Mouse (Mus musculus) heart, postnatal 14 days (tissue): ENCODE results near the gene Fat3. TPM values are rescaled to one million over a fixed set of nuclear protein-coding genes. Genes with fewer than 3 reads are reported as not detected.

Experiments
- DNase-seq, 2 experiments: peaks; one replicate each; pipeline ENCODE4 v3.0.0; 2021 to 2022
- intact Hi-C: fragments of 180-260 bp; cut with DNase I; formaldehyde crosslinking; loops from one replicate; pipeline ENCODE4 v1.15.1; 2025
- total RNA-seq, 2 experiments: library from RNA; stranded (reverse); gene quantifications; 2 replicates each; pipeline ENCODE4 v1.2.3; 2021

Gene Fat3
- total RNA-seq, 2 experiments from 2014 or later: 0.57 to 0.88 TPM

DNA sequence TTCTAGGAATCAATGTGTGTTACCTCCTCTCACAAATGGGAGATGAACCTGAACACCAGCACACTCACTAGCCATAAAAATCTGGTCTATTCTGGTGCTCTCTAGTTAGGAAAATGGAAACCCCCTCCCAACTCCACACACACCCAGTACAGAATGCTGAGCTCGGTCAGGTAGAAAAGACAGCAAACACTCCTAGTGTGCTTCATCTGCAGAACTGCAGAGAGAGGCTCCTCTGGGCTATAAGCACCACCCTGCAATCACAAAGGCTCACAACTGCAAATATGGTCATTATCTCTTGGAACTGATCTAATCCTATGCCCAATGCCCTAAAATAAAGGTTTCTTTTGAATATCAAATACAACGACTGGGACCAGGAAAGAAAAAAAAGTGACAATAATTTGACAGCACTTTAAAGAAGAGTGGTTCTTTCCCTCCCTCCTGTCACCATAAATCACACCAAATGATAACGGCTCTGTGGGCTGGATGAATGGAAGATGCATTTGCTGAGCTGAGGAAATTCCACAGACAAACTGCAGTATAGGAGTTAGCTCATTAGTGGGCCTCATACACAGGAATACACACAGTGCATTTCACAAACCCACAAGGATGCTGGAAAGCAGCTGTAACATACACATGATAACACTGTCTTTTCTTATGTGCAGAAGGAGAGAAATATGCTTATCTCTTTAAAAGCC is 170.6 kb downstream of the Fat3 start:
- no peak for DNase-seq
- intact Hi-C loops: no loop called here

DNA sequence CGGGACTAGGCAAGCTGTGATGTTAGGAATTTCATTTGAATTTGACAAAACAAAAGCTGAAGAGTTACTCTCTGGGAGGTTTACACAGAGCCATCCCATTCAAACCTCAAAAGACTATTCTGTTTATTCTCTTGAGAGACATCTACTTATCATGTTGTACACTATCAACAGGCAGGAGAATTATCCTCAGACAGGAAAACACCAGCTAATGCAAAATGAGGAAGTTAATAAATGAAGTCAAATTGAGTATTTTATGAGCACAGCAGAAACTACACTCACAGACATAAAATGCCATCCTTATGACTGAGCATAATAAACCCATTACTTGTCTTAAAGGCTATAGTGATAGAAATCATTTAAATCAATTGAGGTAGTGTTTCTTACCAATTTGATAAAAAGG is 182.1 kb downstream of the Fat3 start:
- no peak for DNase-seq
- intact Hi-C loops: no loop called here

DNA sequence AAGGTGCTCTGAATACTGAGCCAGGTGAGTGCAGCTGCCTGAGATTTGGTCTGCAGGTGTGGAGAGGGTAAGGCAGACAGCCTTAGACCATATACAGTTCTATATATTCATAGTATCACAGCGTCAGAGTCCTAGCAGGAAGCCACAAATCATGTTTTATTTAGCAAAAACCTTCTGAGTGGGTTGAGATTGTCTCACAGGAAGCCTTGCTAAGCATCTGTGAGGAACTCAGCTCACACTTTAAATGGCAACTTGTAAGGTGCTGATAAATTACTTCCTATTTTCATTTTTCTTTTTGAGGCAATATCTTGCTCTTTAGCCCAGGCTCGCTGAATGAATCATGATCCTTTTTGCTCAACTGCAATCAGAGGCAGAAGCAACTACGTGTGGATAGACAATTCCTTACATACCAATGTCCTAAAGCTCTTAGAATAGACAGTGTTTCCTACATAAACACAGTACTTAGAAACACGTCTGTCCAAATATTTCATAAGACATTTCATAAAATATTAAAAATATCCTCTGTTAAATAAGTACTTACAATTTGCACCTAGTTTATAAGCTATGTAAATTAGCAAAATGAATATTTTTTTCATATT is 188.4 kb downstream of the Fat3 start:
- DNase-seq: no peak
- intact Hi-C loops: no loop called here

DNA sequence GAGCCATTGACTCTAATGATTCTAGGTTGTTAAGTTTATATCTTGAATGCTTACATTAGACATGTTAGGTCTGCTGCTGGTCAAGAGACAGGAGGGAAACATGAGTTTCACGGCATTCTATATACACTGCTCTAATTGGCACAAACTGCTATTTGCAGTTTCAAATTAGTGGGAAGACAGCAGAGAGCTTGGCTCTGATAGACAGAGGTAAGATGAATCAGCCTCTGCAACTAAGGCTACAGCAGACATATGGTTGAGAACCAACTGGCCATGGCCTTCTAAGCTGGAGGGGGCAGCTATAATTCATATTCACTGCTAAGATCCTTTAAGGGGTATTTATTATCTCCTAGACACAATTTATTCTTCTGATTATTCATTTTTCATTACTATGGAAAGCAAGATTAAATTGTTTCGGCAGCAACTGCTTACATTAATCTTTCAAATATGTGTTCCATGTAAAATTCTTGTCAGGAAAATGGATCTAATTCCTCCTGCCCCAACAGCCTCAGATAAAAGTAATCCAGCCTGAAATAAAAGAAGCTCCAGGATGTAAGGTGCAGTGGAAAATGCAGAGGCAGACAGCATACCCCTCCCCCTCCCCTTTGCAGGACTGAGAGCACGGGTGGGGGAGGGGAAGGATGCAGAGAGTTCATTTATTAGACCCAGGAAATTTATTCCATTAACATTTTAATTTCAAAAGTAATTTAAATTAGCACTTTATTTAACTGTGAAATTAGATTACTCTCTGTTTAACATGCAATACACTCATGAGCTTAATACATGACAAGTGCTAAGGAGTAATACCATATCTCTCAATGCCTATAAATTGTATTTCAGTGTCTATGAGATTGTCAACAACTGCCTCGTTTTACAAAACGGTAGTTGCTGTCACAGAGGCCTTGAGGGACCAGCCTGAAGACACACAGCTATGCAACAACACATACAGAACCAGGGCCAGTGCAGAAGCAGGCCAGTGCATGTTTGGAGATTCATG is 189.9 kb downstream of the Fat3 start:
- intact Hi-C loops: no loop called here
- no peak for DNase-seq

DNA sequence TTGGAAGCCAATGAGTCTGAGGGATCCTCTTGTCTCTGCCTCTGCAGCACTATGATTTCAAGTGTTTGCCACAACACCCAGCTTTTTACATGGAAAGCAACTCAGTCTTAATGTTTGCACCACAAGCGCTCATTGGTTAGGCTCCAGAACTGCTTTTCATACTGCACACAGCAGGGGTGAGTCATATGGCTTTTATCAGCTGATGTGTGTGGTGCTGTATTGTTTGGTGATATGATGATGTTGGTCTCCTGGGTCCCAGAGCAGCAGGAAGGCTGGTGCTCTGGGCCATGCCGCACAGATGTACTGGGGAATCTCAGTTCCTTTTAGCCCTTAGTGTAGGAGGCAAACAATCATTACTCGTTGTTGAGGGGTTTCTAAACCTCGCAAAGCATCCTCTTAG is 190.8 kb downstream of the Fat3 start:
- no peak for DNase-seq
- intact Hi-C loops: no loop called here

DNA sequence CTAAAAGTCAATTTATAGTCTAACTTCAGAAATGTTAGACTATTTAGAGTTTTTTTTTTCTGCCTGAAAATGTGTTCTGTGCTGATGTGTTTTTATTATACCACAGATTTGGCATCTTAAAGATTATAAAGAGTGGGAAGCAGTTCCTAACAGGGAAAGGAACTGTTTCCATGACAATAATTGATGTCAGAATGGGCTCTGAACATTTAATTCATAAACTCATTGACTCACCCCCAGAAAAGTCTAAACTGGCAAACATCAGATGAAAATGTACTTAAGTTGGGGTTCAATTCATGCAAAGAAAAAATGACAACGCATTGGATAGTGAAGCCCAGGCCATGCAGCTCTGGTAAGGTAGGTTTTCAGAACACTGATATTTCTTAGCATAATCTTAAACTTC is 193.3 kb downstream of the Fat3 start:
- no peak for DNase-seq
- intact Hi-C loops: no loop called here

DNA sequence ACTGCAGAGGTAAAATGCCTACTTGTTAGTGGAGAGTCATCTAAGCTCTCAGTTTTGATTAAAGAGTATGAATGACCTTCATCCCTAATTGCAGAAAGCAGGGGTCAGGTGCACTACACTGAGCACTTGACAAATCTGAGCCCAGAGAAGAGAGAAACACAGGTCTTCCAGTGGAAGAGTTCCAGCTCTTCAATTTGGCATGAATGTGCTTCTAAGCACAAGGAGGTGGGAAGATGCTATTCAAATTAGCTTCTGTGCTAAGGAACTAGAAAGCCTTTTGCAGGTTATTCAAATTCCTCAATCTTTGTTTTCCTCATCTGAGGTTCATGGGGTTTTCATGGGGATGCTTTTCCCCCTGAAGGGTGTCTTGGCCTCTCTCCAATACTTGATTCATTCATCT is 194.9 kb downstream of the Fat3 start:
- intact Hi-C loops: no loop called here
- DNase-seq: no peak

DNA sequence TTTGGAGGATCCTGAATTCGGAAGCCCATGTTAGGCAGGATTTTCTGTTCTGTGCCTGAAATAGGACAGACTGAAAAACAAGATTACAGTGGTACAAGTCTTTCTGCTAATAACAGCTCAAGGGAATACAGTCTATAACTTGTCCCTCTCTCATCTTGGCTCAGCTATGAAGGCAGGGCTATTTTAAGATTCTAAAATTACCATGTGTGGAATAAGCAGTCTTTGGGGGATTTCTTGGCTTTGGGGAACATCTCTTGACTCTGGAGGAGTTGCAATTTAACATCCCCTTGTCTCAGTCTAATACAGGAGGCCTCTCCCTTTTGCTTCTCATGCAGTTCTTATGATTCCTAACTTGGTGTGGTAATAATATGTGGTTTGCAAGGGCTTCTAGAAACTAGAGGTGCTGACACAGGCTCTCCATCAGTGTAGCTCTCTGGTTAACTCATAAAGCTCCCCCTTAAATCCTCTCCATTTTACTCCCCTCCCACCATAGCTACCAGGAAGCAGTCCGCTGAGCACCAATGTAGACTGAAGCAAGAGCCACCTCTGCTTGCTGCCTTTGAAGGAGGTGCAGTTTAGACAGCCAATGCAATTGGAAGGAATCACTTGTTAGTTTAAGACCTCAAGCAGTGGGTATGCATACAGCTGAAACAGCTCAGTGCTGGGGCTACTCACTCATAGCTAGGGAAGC is 195.5 kb downstream of the Fat3 start:
- intact Hi-C loops: no loop called here
- no peak for DNase-seq

DNA sequence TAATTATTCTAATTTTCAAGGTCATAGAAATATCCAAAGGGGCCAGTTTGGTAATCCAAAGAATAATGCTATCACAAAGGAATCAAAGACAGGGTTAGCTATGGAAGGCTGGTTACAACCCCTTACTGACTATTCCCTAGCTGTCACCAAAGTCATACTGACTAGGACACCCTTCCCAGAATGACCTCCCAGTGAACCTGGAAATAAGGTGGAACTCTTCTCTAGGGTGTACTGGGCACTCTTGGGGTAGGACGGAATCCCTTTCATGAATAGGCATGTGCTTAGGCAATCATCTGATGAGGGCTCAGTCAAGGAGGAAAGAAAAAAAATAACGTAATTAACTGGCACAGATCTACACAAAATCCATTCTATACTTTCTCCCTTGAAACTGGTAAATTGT is 196.1 kb downstream of the Fat3 start:
- no peak for DNase-seq
- intact Hi-C loops: no loop called here

DNA sequence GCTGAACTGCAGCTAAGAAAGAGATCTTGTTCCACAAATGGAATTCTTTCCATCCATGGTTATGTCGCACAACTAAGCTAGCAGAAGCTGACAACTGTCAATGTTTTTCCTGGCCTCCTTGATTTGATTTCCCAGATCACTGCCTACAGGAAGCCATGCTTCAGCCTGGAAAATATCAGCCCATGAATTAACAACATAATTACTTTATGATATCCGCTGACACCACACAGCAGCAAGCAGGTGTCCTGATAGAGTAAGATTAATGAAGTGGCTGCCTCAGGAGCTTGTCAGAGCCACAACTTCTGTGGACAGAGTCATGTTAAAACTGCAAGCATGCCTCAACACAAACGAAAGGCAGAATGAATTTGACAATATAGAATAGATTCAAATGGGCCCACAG is 198.6 kb downstream of the Fat3 start:
- DNase-seq: no peak
- intact Hi-C loops: no loop called here

DNA sequence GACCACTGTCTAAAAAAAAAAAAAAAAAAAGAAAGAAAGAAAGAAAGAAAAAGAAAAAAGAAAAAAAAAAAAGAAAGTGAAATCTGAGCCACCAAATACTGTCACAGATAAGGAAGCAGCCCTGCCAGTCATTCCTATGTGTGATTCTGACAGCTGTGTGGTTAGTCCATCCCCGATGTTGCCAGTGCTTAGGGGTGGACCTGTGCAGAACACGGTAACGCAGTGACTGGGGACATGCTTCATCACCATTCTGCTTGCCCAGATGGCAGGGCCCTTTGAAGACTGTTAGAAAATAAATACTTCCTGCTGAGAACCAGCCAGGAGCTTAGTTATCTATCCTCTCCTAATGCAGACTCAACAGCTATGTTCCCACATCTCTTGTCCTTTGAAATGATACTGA is 203.2 kb downstream of the Fat3 start:
- intact Hi-C loops: no loop called here
- DNase-seq: no peak

DNA sequence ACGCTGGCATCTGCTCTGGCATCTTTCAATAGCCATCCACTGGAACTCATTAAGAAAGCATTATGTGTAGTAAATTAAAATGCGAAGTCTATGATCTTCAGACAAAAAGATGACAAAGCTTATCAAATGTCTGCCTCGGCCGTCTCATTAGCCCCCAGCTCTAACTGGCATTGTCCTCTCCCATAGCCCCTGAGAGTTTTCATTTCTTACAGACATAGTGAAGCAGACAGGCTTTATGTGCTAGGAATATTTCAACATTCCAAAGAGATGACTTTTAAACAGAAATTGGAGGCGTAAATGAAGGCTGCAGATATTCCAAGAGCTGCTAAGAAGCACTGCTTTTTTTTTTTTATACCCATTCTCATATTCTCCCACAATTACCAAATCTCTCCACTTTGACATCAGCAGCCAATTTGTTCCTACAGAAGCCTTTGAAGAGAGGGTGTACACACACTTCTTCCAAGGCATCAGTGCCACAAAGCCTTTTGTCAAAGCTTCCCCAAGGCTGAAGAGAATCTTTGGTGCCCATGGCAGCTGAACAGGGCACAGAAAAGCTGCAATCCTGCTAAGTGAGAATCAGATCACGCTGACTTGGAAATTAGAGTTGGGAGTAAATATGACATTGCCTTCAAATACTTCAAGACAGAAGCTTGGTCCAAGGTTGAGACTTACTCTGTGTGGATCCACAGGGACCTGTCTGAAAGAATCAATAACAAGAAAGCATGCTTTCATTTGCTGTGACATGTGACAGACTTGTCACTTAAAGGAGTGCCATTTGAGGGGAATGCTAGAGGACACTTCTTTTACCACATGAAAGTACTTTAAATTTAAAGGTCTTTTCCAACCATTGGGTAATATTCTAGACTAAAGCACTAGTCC is 206.9 kb downstream of the Fat3 start:
- intact Hi-C loops: no loop called here
- no peak for DNase-seq

DNA sequence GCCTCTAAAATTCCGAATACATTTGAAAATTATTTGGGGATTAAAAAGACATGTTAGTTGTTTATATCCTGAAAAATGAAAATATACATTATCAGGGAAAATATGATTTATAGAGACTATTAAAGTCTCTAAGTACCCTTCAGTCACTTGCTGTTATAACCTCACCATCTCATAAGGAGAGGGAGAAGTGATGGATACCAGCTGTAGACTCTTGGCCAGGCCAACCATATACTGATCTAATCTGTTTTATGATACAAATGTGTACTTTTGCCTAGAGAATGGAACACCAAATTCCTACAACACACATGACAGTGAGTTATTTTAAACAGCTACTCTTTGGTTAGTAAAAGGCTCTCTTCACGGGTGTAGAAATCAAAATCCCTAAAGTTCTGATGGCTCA is 208.6 kb downstream of the Fat3 start:
- intact Hi-C loops: no loop called here
- DNase-seq: no peak

DNA sequence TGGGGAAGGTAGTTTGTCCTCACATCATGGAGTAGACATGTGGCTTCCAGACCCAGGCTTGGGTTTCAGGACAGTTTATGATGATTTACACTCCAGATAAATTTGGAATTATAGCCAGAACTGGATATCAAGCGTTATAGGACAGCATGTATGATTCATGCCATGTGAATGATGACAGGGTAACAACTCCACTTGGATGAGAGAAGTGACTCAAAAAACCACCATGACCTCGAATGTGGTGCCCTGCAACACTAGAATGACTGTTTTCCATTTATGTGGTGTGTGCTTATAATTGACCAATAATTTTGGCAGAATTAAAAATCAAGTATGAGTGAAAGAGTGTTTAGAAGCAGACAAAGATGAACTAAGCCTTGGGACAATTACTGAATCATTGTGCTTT is 210.2 kb downstream of the Fat3 start:
- DNase-seq: no peak
- intact Hi-C loops: no loop called here

DNA sequence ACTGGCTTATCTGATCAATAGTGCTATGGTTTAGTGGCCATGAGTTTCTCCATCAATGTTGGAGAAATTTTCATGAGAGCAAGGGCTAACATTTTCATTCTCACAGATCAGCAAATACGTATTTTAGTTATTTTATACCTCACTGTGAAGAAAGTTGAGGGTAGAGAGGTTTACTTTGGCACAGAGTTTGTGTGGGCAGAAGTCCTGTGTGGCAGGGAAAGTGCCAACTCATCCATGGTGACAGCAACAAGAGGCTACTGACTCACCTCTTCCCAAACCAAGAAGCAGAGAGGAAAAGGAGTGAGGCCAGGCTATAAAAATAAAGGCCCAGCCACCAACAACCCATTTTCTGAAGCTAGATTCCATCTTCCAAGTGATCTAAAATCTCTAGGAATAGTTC is 218.1 kb downstream of the Fat3 start:
- intact Hi-C loops: loop anchor here (2.0 kb wide), 1 partner anchor 20 kb away; no protein-coding TSS in a partner anchor
- no peak for DNase-seq

DNA sequence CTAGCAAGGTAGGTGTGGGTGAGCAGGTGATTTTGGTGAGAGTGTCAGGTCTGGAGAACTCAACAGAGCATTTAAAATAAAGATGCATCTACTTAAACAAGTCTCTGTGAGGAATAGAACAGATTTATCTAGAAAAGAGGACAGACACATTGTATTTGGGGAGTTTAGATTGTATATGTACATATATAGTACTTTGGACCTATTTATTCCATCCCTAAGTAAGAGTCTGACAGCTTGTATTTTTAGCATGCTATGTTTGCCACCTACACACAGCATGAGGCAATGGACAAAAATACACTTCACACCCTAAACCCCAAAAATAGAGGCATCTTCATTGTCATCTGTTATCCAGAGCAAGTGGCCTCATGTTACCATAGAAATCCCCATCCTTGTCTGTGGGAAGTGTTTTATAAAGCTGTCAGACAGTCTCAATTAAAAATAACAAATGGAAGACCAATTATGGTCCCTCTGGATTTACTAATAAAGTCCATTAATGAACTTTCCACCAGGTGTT is 218.7 kb downstream of the Fat3 start:
- no peak for DNase-seq

DNA sequence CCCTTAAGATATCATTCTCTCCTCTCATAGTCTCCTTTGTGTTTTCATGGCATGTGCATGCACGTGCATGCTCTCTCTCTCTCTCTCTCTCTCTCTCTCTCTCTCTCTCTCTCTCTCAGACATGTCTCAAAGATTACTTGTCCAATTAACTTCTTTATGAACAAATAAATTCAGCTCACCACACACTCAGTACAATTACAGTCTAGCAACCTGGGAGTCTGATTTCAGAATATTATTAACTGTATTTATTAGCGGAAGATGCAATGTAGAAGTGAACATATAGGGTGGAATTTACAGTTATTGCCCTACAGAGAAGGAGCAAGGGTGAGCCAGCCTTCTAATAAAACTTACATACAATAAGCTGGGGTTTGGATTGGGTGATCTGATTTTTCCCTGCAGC is 225.5 kb downstream of the Fat3 start:
- no peak for DNase-seq
- intact Hi-C loops: no loop called here

More for the DNA sequence above, 218.7 kb downstream of the Fat3 start:
- intact Hi-C loops: loop anchor here (2.0 kb wide), 1 partner anchor 20 kb away; no protein-coding TSS in a partner anchor

DNA sequence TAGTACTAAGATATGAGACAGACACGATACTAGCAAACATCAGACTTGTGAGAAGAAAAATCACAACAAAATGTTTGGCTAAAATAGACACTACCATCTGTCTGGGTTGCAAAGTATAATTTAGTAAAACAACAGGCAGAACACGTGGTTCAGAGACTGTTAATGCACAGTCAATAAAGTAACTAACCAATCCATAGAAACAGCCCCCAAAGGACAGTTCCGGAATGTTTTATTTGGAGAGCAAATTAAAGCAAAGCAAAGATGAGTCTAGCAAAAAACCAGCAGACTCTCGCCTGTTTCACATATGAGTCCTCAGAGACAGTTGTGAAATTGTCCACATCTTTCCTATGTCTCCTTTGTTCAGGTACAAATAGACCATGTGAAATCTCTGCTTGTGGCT is 227.0 kb downstream of the Fat3 start:
- DNase-seq: no peak
- intact Hi-C loops: no loop called here

DNA sequence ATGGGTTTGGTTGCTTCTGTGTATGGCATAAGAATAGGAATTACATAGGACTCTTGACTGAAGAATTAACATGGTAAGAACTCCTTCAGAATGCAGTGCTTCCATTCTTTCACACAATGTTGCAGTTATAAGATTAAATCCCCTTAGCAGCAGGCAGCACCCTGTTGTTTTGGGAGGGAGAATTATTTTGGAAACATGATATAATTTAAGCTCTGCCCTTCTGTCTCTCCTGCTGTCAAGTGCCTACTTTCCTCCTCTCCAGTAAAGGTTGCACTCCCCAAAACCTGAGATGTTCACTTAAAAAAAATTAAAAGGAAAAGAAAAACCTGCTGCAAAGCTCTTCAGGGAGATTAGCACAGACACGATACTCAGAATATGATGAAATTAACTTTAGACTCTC is 228.3 kb downstream of the Fat3 start:
- intact Hi-C loops: no loop called here
- DNase-seq: no peak

DNA sequence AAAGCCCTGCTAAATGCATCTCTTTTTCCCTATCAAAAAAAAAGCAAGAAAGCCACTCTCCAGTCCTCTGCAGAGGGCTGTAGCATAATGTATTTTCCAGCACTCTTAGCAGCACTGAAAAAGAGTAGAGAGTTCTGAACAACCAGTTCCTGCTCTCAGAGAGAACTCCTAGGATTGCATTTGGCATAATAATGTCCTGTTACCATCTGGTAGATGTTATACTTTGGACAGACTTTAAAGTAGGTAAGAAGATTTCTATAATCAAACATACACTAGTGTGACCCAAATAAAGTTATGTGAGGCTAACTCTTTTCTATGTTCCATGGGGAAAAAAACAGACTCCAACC is 230.3 kb downstream of the Fat3 start:
- intact Hi-C loops: no loop called here
- DNase-seq: no peak
